Mouse (Mus musculus) skeletal muscle tissue, adult 2 months (tissue): ENCODE results near the gene Gpr171.

Experiments used
- DNase-seq: peaks from one replicate; pipeline ENCODE4 v3.0.0-alpha.2; 2012; ENCODE audit warnings: low read depth, low spot score

Gpr171 gene

DNA sequence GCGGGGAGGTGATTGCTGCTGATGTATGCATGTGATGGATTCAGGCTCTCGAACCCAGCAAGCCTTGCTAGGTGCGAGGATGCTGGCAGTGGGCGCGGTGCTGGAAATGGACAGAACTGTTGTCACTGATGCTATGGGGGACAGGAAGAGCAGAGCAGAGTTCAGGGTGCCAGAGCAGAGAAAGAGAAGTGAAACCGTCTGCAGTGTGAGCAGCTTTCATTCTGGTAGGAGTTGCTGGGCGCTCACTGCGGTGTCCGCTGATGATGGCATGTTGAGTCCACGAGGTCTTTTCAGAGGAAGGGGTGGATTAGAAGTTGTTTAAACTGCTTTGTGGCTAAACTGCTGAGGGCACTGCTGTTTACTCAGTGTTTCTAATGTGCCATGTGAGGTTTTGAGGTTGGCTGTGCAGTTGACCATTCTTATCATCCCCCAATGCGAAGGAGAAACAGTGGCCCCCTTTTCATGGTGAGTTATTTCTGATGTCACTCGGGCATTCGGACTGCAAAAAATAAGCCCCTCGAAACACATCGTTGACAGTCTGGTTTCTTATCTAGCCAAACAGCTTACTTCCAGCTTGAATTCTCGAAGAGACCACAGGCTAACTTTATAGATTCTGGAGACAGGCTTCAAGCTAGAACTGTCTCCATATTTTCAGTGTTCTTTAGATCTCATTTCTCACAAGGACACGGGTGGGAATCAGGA lies 46.6 kb downstream of the Gpr171 start:
- DNase-seq: no peak
